Mouse (Mus musculus) liver, adult 10 weeks (tissue): ENCODE measurements around the gene Polr2l. TPM values are rescaled to one million over a fixed set of nuclear protein-coding genes. Genes with fewer than 3 reads are reported as not detected.

Experiments
- polyA plus RNA-seq: library from polyadenylated mRNA; stranded (reverse); fragments of 350-450 nt; fragmentation: Illumina TruSeq; extraction: RNeasy Lipid Tissue Mini Kit (QIAGEN cat#74804); gene quantifications from one replicate; pipeline ENCODE4 v1.2.3, GENCODE M21; 2014; ENCODE audit warnings: low read depth, low replicate concordance

Gene Polr2l
- 2.3 TPM for polyA plus RNA-seq

DNA sequence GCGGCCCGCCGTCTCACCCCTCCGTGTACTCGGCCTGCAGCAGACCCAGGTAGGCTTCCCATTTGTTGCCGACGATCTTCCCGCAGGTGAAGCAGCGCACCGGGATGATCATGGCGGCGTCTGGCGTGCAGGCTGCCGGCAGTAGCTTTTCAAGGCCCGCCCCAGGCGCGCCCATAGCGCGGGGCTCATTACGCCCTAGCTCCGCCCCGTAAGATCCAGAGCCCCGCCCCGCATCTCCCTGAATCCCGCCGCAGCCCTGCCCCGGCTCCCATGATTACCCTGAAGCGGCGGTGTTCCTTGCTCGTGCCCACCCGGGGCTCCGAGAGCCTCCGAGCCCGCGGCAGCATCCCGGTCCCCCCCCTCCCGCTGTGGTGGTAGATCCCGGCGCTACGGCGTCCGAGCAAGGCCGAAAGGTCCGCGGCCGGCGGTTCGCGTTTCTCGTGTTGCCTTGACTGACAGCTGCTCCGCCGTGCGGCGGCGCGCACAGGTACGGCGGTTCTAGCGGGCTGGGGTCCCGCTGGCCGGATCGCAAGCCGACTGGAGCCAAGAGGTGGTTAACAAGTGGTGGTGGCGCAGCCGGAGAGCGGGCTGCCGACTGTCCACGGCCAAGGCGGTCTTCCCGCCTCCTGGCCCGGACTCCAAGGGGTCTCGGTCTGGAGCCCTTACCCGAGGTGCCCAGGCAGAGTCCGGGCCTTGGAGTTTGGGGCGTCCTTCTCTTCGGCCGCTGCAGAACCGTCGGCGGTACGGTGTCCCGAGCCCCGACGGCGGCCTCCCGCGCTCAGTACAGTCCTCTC lies at the start of gene Polr2l, which contains the start of gene Tspan4:
TSS of gene Polr2l (minus strand) at position 122 of the 794 bp plus-strand sequence.
TSS of gene Tspan4 (plus strand) at position 230 of the 794 bp plus-strand sequence.

DNA sequence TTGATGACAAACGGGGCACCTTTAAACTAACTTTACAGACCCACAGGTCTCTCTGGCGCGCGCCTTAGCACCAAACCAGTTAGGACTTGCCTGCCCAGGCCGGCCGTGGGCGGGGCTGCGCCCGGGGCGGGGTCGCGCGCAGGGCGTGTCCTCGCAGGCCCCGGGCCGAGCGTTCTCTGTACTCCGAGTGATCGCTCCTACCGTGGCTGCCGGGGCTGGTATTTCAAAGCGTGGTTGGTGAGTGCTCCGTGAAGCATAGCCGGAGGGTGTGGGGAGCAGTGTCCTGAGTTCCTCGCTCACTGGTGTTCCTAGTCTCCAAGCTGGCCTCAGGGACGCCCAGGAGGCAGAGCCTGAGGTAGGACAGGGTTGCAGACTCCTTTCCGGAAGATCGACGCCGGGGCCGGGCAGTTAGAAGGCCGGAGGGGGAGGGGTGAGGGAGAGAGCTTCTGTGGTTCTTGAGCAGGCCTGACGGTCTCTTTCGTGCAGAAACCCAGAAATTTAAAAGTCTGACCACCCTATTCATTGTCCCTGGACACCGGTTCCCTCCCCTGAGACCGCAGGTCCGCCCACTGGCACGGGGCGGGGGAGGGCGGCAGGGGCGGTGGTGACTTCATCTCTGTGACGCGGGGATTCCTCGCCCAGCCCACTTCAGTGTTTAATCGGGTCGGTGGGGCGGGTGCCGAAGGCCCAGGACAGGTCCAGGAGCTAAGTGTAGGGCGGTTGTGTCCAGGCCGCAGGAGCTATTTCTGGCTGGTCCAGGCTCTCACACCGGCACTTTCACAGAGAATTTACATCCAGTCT lies 7.5 kb downstream of the Polr2l start, which contains the start of gene Cd151:
TSS of gene Cd151 (plus strand) at position 163 of the 801 bp plus-strand sequence.

DNA sequence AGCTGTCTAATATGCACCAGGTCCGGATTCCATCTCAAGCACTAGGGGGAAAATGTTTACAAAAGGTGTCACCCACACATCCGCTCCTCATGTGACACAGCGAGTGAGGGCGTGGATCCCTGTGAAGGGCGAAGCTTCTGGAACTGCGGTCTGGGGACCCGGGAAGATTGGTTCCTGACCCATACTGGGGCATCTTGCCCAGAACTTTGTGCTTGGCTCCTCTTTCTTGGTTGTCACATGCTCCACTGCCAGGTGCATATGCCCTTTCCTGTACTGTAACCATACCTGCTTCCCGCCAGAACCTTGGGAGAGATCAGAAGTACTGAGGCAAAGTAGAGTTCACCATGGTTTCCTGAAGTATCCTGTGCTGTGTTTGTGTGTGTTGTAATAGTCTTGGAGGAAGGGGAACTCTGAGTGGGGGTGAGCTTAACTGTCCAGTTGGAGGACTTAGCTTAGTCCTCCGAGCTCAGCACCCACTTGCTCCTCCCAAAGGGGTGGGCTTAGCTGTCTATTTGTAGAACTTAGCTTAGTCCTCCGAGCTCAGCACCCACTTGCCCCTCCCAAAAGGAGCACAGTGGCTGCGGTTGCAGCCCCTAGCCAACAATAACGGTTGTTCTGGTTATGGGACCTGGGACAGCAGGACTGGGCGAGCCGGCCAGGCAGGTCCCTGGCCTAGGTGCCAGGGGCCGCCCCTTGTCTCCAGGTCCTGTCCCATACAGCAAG lies 14.4 kb downstream of the Polr2l start, which contains the start of gene Cracr2b:
TSS of gene Cracr2b (plus strand) at position 704 of the 723 bp plus-strand sequence.

DNA sequence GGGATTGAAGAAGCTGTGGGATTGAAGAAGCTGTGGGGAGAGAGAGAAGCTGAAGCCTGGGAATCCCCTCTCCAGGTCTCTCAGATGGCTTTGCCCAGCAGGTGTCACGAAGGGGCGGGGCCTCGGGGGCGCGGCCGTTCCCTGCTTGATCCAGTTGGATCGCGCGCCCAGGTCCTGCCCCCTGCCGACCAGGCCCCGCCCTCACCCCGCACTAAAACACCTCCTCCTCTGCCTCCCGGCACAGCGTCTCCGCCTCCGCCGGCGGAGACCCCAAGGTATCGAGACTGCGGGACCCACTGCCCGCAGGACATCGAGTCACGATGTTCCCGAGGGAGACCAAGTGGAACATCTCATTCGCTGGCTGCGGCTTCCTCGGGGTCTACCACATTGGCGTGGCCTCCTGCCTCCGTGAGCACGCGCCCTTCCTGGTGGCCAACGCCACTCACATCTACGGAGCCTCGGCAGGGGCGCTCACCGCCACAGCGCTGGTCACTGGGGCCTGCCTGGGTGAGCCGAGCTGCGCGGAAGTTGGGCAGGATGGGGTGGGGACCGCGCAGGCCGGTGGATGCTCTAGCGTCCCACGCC lies 19.9 kb downstream of the Polr2l start, which contains the start of gene Pnpla2:
TSS of gene Pnpla2 (plus strand) at position 232 of the 585 bp plus-strand sequence.

DNA sequence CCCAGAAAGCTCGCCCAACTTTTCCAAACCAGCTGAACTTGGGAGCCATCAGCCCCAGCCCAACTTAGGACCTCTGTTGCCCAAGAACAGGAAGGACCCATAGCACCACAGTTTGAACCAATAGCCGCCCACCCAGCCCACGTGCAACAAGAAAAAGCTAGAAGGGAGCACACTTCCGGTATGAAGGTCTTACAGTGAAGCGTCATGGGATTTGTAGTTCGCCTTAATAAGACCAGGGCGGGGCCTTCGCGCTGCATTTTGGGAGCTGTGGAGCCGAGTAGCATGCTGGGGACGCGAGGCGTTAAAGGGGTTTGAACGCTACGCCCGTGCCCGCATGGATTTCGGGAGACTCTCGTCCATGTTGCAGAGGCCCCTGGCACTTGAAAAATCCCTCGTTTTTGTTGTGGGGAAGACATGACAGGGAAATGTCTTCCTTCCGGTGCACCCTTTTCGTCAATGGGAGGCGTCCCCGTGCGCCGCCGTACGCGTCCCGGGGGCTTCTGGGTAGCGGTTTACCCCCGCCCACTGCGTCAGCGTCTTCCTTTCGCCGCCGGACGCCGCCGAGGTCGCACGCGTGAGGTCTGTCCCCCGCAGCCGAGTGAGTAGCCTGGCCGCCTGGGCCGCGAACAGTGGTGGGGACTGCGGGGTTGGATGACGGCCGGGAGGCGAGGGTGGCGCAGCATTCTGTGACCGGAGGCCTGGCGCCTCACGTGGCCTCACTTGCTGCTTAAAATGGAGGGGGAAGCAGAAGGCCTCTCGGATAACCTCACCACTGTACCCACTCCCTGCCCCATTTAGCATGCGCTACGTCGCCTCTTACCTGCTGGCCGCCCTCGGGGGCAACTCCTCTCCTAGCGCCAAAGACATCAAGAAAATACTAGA lies 27.6 kb downstream of the Polr2l start, which contains the start of gene Rplp2:
TSS of gene Rplp2 (plus strand) at position 261 of the 882 bp plus-strand sequence.

DNA sequence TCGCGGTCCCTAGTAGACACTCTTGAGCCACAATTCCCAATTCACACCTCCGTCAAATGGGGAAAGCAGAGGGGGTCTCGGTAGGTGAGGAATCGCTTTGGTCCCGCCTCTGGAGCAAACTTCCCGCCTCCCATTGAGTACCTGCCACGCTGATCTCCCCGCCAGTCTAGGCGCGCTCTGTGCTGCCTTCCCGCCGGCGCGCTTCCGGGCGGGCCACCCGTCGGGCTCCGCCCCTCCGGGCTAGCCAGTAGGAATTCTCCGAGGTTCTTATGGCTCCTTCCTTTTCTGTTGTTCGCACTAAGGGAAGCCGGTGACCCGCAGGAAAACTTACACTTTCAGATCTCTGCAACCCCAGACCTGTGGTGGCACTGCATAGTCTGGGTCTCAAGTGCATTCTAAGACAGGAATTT lies 31.1 kb downstream of the Polr2l start, which contains the start of gene Pidd1:
TSS of gene Pidd1 (minus strand) at position 198 of the 410 bp plus-strand sequence.

DNA sequence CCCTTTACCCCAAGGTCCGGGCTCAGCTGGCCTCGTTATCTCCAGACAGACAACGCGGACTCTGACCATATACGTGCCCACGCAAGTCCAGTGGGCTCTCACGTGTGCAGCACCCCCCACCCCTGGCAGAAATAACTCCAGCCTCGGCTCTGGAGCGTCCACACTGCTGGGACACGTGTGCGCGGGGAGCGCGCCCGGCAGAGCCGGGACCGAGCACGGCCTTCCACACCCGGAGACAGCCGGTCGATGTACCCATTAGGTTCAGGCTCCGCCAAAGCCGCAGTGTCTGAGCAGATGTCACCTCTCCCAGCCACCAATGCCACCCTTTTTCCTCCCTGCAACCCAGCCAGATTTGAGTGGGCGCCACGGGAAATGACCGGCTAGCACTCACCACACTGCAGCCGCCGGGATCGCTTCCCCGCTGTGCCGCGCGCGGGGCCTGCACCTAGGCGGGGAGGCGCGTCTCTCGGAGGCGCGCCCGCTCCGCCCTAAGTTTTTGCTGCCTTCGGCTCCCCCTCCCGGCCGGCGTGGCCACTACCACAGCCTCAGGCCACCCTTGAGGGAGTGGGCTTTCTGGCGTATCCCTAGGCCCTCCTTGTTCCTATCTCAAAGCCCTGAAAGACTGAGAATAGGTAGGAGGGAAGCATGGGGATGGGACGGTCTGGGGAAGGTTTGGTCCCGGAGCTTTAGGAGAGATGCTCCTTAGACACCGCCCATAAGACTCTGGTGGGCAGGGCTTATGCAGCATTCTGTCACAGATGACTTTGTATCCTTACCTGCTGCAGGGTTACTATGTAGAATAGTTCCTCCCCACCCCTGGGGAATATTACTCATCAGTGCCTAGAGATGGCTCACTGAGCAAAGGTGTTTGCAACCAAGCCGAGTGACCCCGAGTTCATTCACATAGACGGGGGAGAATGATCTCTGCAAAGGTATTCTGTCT lies 37.5 kb downstream of the Polr2l start, which contains the start of gene Slc25a22:
TSS of gene Slc25a22 (minus strand) at position 715 of the 943 bp plus-strand sequence.

DNA sequence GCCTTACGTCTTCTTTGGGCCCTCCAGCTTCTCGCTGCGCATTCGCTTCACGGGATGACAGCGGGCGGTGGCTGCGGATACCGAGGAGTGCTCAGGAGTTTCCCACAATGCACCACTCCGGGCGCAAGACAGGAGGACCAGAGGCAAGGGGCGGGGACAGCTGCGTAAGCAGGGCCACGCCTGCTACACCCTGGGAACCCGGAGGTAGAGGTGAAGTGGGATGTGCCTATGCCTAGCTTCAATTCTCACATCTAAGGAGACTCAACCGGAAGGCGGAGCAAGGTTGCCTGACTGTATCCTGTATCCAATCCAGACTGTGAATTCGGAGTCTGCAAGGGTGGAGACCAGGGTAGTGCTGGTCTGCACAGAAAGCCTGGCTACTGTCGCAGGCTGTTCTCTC lies 45.6 kb downstream of the Polr2l start, which contains the start of gene Cend1:
TSS of gene Cend1 (minus strand) at position 182 of the 400 bp plus-strand sequence.

Other genes with a start within 250 kb of the Polr2l start
- 6.0 TPM for gene Phrf1, start 246.3 kb downstream of the Polr2l start, polyA plus RNA-seq
- 32.2 TPM for gene Irf7, start 208.7 kb downstream of the Polr2l start, polyA plus RNA-seq
- gene Cdhr5, start 198.3 kb downstream of the Polr2l start, polyA plus RNA-seq: 14.3 TPM
- not detected for gene Sct, start 196.0 kb downstream of the Polr2l start, polyA plus RNA-seq
- gene Drd4, start 183.1 kb downstream of the Polr2l start, polyA plus RNA-seq: not detected
- gene Deaf1, start 147.4 kb downstream of the Polr2l start, polyA plus RNA-seq: 1.4 TPM
- gene Tmem80, start 147.4 kb downstream of the Polr2l start, polyA plus RNA-seq: 10.1 TPM
- gene Eps8l2, start 136.3 kb downstream of the Polr2l start, polyA plus RNA-seq: 9.6 TPM
- gene Taldo1, start 82.9 kb downstream of the Polr2l start, polyA plus RNA-seq: 13.5 TPM
- 6.2 TPM for gene Gatd1, start 61.0 kb downstream of the Polr2l start, polyA plus RNA-seq
- not detected for gene Cend1, start 45.6 kb downstream of the Polr2l start, polyA plus RNA-seq
- 9.5 TPM for gene Slc25a22, start 37.2 kb downstream of the Polr2l start, polyA plus RNA-seq
- gene Pidd1, start 31.1 kb downstream of the Polr2l start, polyA plus RNA-seq: 0.11 TPM
- 11.4 TPM for gene Rplp2, start 27.8 kb downstream of the Polr2l start, polyA plus RNA-seq
- gene Pnpla2, start 19.9 kb downstream of the Polr2l start, polyA plus RNA-seq: 6.6 TPM
- gene Cracr2b, start 14.0 kb downstream of the Polr2l start, polyA plus RNA-seq: not detected
- gene Cd151, start 7.7 kb downstream of the Polr2l start, polyA plus RNA-seq: 10.0 TPM
- 5.4 TPM for gene Tspan4, start 108 bp upstream of the Polr2l start, polyA plus RNA-seq
- 8.9 TPM for gene Chid1, start 64.7 kb upstream of the Polr2l start, polyA plus RNA-seq
- 40.8 TPM for gene Ap2a2, start 87.0 kb upstream of the Polr2l start, polyA plus RNA-seq
- not detected for gene Muc6, start 180.2 kb upstream of the Polr2l start, polyA plus RNA-seq
- not detected for gene Muc2, start 215.2 kb upstream of the Polr2l start, polyA plus RNA-seq